Mouse (Mus musculus) CH12.LX (cell line): Measurements from ENCODE around the gene Incenp. TPM values are rescaled to one million over a fixed set of nuclear protein-coding genes. Genes with fewer than 3 reads are reported as not detected.
"Not testable (repeated sequence)": the region's sequence is repeated elsewhere in the genome, so short reads cannot be mapped to it uniquely, and the experiment has no call there.

Source experiments
- DNase-seq: peaks from one replicate; pipeline ENCODE4 v3.0.0-alpha.2; 2013; ENCODE audit errors: extremely low read depth
- H3K27ac ChIP-seq: 2 replicates; pipeline ENCODE4 v1.5.1; 2012; ENCODE audit warnings: low read depth, mild to moderate bottlenecking, control low read depth, moderate library complexity; ENCODE audit not compliant: insufficient read depth
- H3K27me3 ChIP-seq: replicated peaks from 2 replicates; pipeline ENCODE3; 2012; ENCODE audit warnings: inconsistent platforms
- H3K36me3 ChIP-seq, 2 experiments: replicated peaks in 1 of 2; 2 replicates each; pipeline versions ENCODE3 to v1.6.1; 2012; ENCODE audit warnings: inconsistent platforms in 1 of 2, low read length in 1 of 2, mild to moderate bottlenecking in 1 of 2, mixed read lengths in 1 of 2, moderate library complexity in 1 of 2; ENCODE audit not compliant: control insufficient read depth in 1 of 2, insufficient read depth in 1 of 2
- H3K4me1 ChIP-seq, 2 experiments: 2 replicates each; pipeline ENCODE4 v1.6.1; 2012; ENCODE audit warnings: inconsistent platforms in 1 of 2, moderate library complexity in 1 of 2; ENCODE audit not compliant: insufficient read depth in 2 of 2, control insufficient read depth in 1 of 2
- H3K4me2 ChIP-seq: 2 replicates; pipeline ENCODE4 v1.6.1; 2012; ENCODE audit warnings: low read depth, mild to moderate bottlenecking, control low read depth; ENCODE audit not compliant: poor library complexity, insufficient read depth, severe bottlenecking
- H3K4me3 ChIP-seq, 3 experiments: fragments of 150-350 bp in 1 of 3; sonication (generic) in 1 of 3; replicated peaks in 1 of 3; 2 replicates each; pipeline versions ENCODE3 to v1.5.1; 2011 to 2012; ENCODE audit warnings: low read depth in 2 of 3, low read length in 2 of 3, mild to moderate bottlenecking in 2 of 3, moderate library complexity in 2 of 3, control low read depth in 1 of 3, improper control_type of control experiment in 1 of 3, inconsistent platforms in 1 of 3, mixed read lengths in 1 of 3; ENCODE audit not compliant: poor library complexity in 1 of 3
- H3K79me2 ChIP-seq: replicated peaks from 2 replicates; pipeline ENCODE4 v1.6.1; 2012; ENCODE audit warnings: mild to moderate bottlenecking, moderate library complexity; ENCODE audit not compliant: control insufficient read depth, poor library complexity, insufficient read depth, severe bottlenecking; ENCODE audit errors: extremely low read depth
- H3K9ac ChIP-seq: 2 replicates; pipeline ENCODE4 v1.6.1; 2012; ENCODE audit warnings: low read depth, mild to moderate bottlenecking, control low read depth, moderate library complexity; ENCODE audit not compliant: insufficient read depth
- H3K9me3 ChIP-seq: replicated peaks from 2 replicates; pipeline ENCODE3; 2012; ENCODE audit warnings: low read length, inconsistent platforms, mixed read lengths
- BHLHE40 ChIP-seq: IDR thresholded peaks from 2 replicates; pipeline ENCODE4 v1.6.1; 2011; ENCODE audit warnings: mild to moderate bottlenecking, low read depth, low read length, improper control_type of control experiment
- CHD1 ChIP-seq: IDR thresholded peaks from 2 replicates; pipeline ENCODE4 v1.6.1; 2012; ENCODE audit warnings: low read depth, low read length, improper control_type of control experiment, inconsistent platforms
- E2F4 ChIP-seq: IDR thresholded peaks from 2 replicates; pipeline ENCODE4 v1.6.1; 2011; ENCODE audit warnings: low read depth, low read length, improper control_type of control experiment; ENCODE audit not compliant: insufficient replicate concordance
- ELF1 ChIP-seq: IDR thresholded peaks from 2 replicates; pipeline ENCODE4 v1.6.1; 2014; ENCODE audit warnings: low read depth, mild to moderate bottlenecking, inconsistent platforms, low read length, improper control_type of control experiment
- EP300 ChIP-seq: IDR thresholded peaks from 2 replicates; pipeline ENCODE4 v1.6.1; 2011; ENCODE audit warnings: low read length, improper control_type of control experiment
- GABPA ChIP-seq: IDR thresholded peaks from 2 replicates; pipeline ENCODE4 v1.6.1; 2012; ENCODE audit warnings: low read depth, low read length, improper control_type of control experiment, inconsistent platforms; ENCODE audit not compliant: insufficient replicate concordance
- HCFC1 ChIP-seq: IDR thresholded peaks from 2 replicates; pipeline ENCODE4 v1.6.1; 2012; ENCODE audit warnings: low read depth, mild to moderate bottlenecking, inconsistent platforms, low read length, improper control_type of control experiment
- IRF4 ChIP-seq: IDR thresholded peaks from 2 replicates; pipeline ENCODE4 v1.6.1; 2014; ENCODE audit warnings: low read depth, mild to moderate bottlenecking, inconsistent platforms, low read length, improper control_type of control experiment
- JUND ChIP-seq: conservative IDR thresholded peaks from 2 replicates; pipeline ENCODE4 v1.6.1; 2011; ENCODE audit warnings: low read depth, low read length, improper control_type of control experiment
- KAT2A ChIP-seq: IDR thresholded peaks from 2 replicates; pipeline ENCODE4 v1.6.1; 2012; ENCODE audit warnings: low read length, improper control_type of control experiment, inconsistent platforms; ENCODE audit not compliant: insufficient replicate concordance
- MYC ChIP-seq: IDR thresholded peaks from 2 replicates; pipeline ENCODE4 v1.6.1; 2011; ENCODE audit warnings: low read depth, mild to moderate bottlenecking, improper control_type of control experiment, low read length
- NELFE ChIP-seq: IDR thresholded peaks from 2 replicates; pipeline ENCODE4 v1.6.1; 2011; ENCODE audit warnings: low read depth, low read length, improper control_type of control experiment
- PAX5 ChIP-seq: IDR thresholded peaks from 2 replicates; pipeline ENCODE4 v1.6.1; 2012; ENCODE audit warnings: low read length, inconsistent platforms, mixed read lengths
- POLR2A ChIP-seq: IDR thresholded peaks from 2 replicates; pipeline ENCODE4 v1.6.1; 2011; ENCODE audit warnings: low read depth, mild to moderate bottlenecking, improper control_type of control experiment, low read length
- RAD21 ChIP-seq: IDR thresholded peaks from 2 replicates; pipeline ENCODE4 v1.6.1; 2011; ENCODE audit warnings: low read depth, mild to moderate bottlenecking, low read length, improper control_type of control experiment, moderate library complexity
- RCOR1 ChIP-seq: conservative IDR thresholded peaks from 2 replicates; pipeline ENCODE4 v1.6.1; 2012; ENCODE audit warnings: low read depth, mild to moderate bottlenecking, inconsistent platforms, low read length, improper control_type of control experiment
- SIN3A ChIP-seq: IDR thresholded peaks from 2 replicates; pipeline ENCODE4 v1.6.1; 2012; ENCODE audit warnings: low read length, improper control_type of control experiment, inconsistent platforms
- SMC3 ChIP-seq: IDR thresholded peaks from 2 replicates; pipeline ENCODE4 v1.6.1; 2011; ENCODE audit warnings: low read depth, low read length, improper control_type of control experiment
- TBP ChIP-seq: conservative IDR thresholded peaks from 2 replicates; pipeline ENCODE4 v1.6.1; 2011; ENCODE audit warnings: low read depth, low read length, improper control_type of control experiment
- TCF12 ChIP-seq: IDR thresholded peaks from 2 replicates; pipeline ENCODE4 v1.6.1; 2014; ENCODE audit warnings: low read depth, mild to moderate bottlenecking, inconsistent platforms, low read length, improper control_type of control experiment
- USF1 ChIP-seq: IDR thresholded peaks from 2 replicates; pipeline ENCODE4 v1.6.1; 2014; ENCODE audit warnings: low read depth, mild to moderate bottlenecking, inconsistent platforms, low read length, improper control_type of control experiment
- USF2 ChIP-seq: conservative IDR thresholded peaks from 2 replicates; pipeline ENCODE4 v1.6.1; 2011; ENCODE audit warnings: low read depth, low read length, improper control_type of control experiment
- ZNF384 ChIP-seq: IDR thresholded peaks from 2 replicates; pipeline ENCODE4 v1.6.1; 2012; ENCODE audit warnings: low read depth, low read length, improper control_type of control experiment, inconsistent platforms
- dilution Hi-C: fragments of 300-500 bp; cut with MboI; formaldehyde crosslinking; loops from 2 replicates; pipeline ENCODE4 v1.14.3; 2020; ENCODE audit warnings: low sequenced_read_pairs; ENCODE audit not compliant: extremely low pct_unique_long_range_greater_than_20kb, extremely low pct_ligation_motif_present
- in situ Hi-C: fragments of 300-500 bp; cut with MboI; formaldehyde crosslinking; loops from 3 replicates; pipeline ENCODE4 v1.14.3; 2019; ENCODE audit warnings: low sequenced_read_pairs, low pct_ligation_motif_present, low pct_unique_long_range_greater_than_20kb, mixed read lengths
- polyA plus RNA-seq: library from polyadenylated mRNA; unstranded; fragments of >175 nt; gene quantifications from 2 replicates; pipeline ENCODE4 v1.2.1, GENCODE M21; 2012; ENCODE audit warnings: low read depth; ENCODE audit not compliant: insufficient read length
- total RNA-seq, 2 experiments: library from RNA; depleted of rRNA; stranded (reverse); fragments of 300-350 nt in 1 of 2; fragments of >200 nt in 1 of 2; gene quantifications; 2 replicates each; pipeline ENCODE4 v1.2.3; 2012 to 2014

Gene Incenp
- total and polyA plus RNA-seq, 3 experiments, result 58.5 to 201 (median 73.4) TPM

- in situ Hi-C loops (no loop called here), dilution Hi-C loops (no loop called here)
- Histone ChIP-seq H3K4me2 (no peak overlapping the region), H3K79me2 (no peaks in the 10 kb centered on the region), H3K9me3 (no peaks in the 10 kb centered on the region), H3K36me3 (no peaks in the 10 kb centered on the region), H3K9ac (no peak overlapping the region), H3K4me1 (peaks cover 28 to 77% of the 10 kb centered on the region in 2 experiments), H3K27ac (no peak overlapping the region), H3K27me3 (no peaks in the 10 kb centered on the region), H3K4me3 (no peak overlapping the region)
- TF ChIP-seq GABPA, result no peak
- no peak for TF ChIP-seq JUND
- no peak for TF ChIP-seq BHLHE40
- TF ChIP-seq SIN3A, result no peak
- no peak for TF ChIP-seq MYC
- TF ChIP-seq CHD1, result no peak
- no peak for TF ChIP-seq USF1
- TF ChIP-seq ZNF384, result no peak
- no peak for TF ChIP-seq E2F4
- no peak for TF ChIP-seq USF2
- no peak for DNase-seq
Measured at GRCm38 (mm10) chr19:9933908-9934307, 34.6 kb upstream of the Incenp start.

GRCm38 (mm10) chr19:9931167-9931607 lies 31.8 kb upstream of the Incenp start:
- H3K4me1 ChIP-seq, result peaks cover 16 to 65% of the 10 kb centered on the region in 2 experiments
- in situ Hi-C loops, DNase-seq: not testable (repeated sequence)

GRCm38 (mm10) chr19:9928089-9928488 lies 28.7 kb upstream of the Incenp start:
- in situ Hi-C loops (loop anchor here (5.0 kb wide), 1 partner anchor 54 kb away; the partner anchor contains the start of gene Fth1), dilution Hi-C loops (no loop called here)
- no peak for TF ChIP-seq KAT2A
- no peak for TF ChIP-seq NELFE
- TF ChIP-seq PAX5, result no peak
- no peak for TF ChIP-seq SMC3
- no peak for TF ChIP-seq TCF12
- no peak for TF ChIP-seq ZNF384
- TF ChIP-seq ELF1, result no peak
- TF ChIP-seq BHLHE40, result no peak
- no peak for TF ChIP-seq GABPA
- no peak for TF ChIP-seq TBP
- TF ChIP-seq RCOR1, result no peak
- TF ChIP-seq HCFC1, result no peak
- no peak for TF ChIP-seq USF2
- TF ChIP-seq MYC, result no peak
- no peak for TF ChIP-seq EP300
- TF ChIP-seq IRF4, result no peak
- TF ChIP-seq RAD21, result no peak
- no peak for TF ChIP-seq CHD1
- no peak for TF ChIP-seq POLR2A
- Histone ChIP-seq H3K27me3 (no peaks in the 10 kb centered on the region), H3K4me1 (peaks cover 11 to 40% of the 10 kb centered on the region in 2 experiments), H3K79me2 (no peaks in the 10 kb centered on the region), H3K9me3 (no peaks in the 10 kb centered on the region), H3K9ac (no peak overlapping the region), H3K4me2 (no peak overlapping the region), H3K36me3 (no peaks in the 10 kb centered on the region), H3K4me3 (no peak overlapping the region), H3K27ac (no peak overlapping the region)
- no peak for DNase-seq

More at GRCm38 (mm10) chr19:9931167-9931607, 31.8 kb upstream of the Incenp start:
- Histone ChIP-seq H3K4me3 (peak overlapping the region in 1 of 3 experiments; percentile 3), H3K27ac (peak overlapping the region; percentile 33; the same call in 1 of the 2 replicates)
- H3K4me2 ChIP-seq, H3K9ac ChIP-seq, H3K27me3 ChIP-seq, H3K36me3 ChIP-seq, H3K9me3 ChIP-seq, dilution Hi-C loops, H3K79me2 ChIP-seq: not testable (repeated sequence)
